Comparison of ENCODE assay signal across 8 mouse cellular contexts in the genomic region with DNA sequence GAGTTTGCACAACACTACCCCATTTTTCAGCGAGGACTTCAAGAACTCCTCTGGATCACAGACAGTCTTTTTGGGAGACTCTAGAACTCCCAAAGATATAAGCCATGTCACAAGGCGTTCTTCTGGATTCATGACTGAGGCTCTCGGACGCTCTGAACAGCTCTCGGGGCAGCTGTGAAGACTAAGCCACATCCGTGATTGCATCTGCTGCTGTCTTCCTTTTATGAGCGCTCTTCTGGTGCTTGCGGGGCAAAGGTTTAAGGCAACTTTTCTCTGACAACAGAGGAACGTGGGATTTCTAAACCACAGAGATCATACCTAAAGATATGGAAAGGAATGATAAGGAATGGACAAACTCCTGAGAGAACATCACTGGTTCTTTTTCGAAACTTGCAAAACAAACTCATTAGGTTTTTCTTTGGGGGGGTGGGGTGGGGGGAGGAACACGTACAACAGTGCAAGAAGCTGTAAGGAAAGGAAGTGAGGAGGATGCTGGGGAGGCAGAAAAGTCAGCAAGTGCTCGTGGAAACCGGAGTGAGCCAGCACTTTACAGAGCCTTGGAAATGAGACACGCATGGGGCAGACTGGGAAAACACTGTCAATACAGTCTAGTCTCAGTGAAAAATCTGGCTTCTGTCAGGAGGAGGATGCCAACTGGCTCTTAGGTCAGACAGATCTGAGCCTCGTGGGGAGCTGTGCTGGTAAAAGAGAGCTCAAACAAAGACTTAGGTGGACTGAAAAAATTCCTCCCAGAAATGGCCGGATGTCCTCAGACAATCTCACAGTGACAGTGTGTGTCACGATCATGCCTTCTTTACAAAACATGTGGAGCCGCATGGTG. TPM values are rescaled to one million over a fixed set of nuclear protein-coding genes. Genes with fewer than 3 reads are reported as not detected.
DNase-seq lines count a peak whose midpoint lies in the region; ATAC-seq and TF ChIP-seq lines count a peak whose summit lies in the region.

A gene (minus strand): TSS at position 359 of the 841 bp plus-strand sequence.

- TF ChIP-seq CTCF in bone marrow macrophage, adult 2 months (IDR thresholded peaks at IDR 0.05; ENCODE audit: low read depth, low read length), result no peak

- peak; percentile 23; the same call in 1 of the 2 replicates for ATAC-seq in frontal cortex, adult (ENCODE audit: low TSS enrichment)
- ATAC-seq in heart, embryonic 12.5 days (ENCODE audit: insufficient number of reproducible peaks, low FRiP score), result no peak
- no peak for ATAC-seq in liver, embryonic 15.5 days (ENCODE audit: insufficient read depth)

- H3K9ac ChIP-seq in heart, embryonic 12.5 days, result no peak within 1 kb of the TSS
- H3K9ac ChIP-seq in liver, embryonic 15.5 days, result no peak within 1 kb of the TSS

- no peak for DNase-seq in frontal cortex, postnatal 10 days (ENCODE audit: low spot score in 2 of 2)
- peak; percentile 75 for DNase-seq in A20 (ENCODE audit: low read depth, low spot score)
- DNase-seq in thymus, postnatal 10 days (ENCODE audit: low spot score in 2 of 2), result peak; percentile 24 to 39
- no peak for DNase-seq in midbrain, embryonic 10.5 days (ENCODE audit: low spot score)

- H3K27me3 ChIP-seq in heart, embryonic 12.5 days (replicated peaks), result no peaks in the 10 kb centered on the region
- H3K27me3 ChIP-seq in liver, embryonic 15.5 days, result no peaks in the 10 kb centered on the region
- H3K27me3 ChIP-seq in midbrain, embryonic 10.5 days (ENCODE audit: low read depth, poor library complexity, severe bottlenecking), result no peaks in the 10 kb centered on the region

- H3K27ac ChIP-seq in bone marrow macrophage, adult 2 months (ENCODE audit: insufficient read depth, low read depth, low read length), result peak within 1 kb of the TSS; percentile 97
- H3K27ac ChIP-seq in heart, embryonic 12.5 days (ENCODE audit: poor library complexity, severe bottlenecking), result no peak within 1 kb of the TSS
- no peak within 1 kb of the TSS for H3K27ac ChIP-seq in liver, embryonic 15.5 days (replicated peaks)
- no peak within 1 kb of the TSS for H3K27ac ChIP-seq in midbrain, embryonic 10.5 days (replicated peaks)

- H3K36me3 ChIP-seq in heart, embryonic 12.5 days, result no peaks in the 10 kb centered on the region
- H3K36me3 ChIP-seq in liver, embryonic 15.5 days (replicated peaks), result no peaks in the 10 kb centered on the region
- H3K36me3 ChIP-seq in midbrain, embryonic 10.5 days, result no peaks in the 10 kb centered on the region

- no peaks in the 10 kb centered on the region for H3K9me3 ChIP-seq in heart, embryonic 12.5 days (replicated peaks)
- no peaks in the 10 kb centered on the region for H3K9me3 ChIP-seq in liver, embryonic 15.5 days (replicated peaks)
- H3K9me3 ChIP-seq in midbrain, embryonic 10.5 days (replicated peaks), result no peaks in the 10 kb centered on the region

- no peak for TF ChIP-seq POLR2A in bone marrow macrophage, adult 2 months (IDR thresholded peaks at IDR 0.05; ENCODE audit: borderline replicate concordance, low read depth, low read length)

- H3K4me2 ChIP-seq in heart, embryonic 12.5 days, result peak within 1 kb of the TSS; percentile 34
- H3K4me2 ChIP-seq in liver, embryonic 15.5 days, result peak within 1 kb of the TSS; percentile 13; the same call in 1 of the 2 replicates

- peak within 1 kb of the TSS; percentile 64 for H3K4me3 ChIP-seq in bone marrow macrophage, adult 2 months (ENCODE audit: insufficient read depth, low read length)
- H3K4me3 ChIP-seq in heart, embryonic 12.5 days, result no peak within 1 kb of the TSS
- H3K4me3 ChIP-seq in liver, embryonic 15.5 days (replicated peaks), result peak within 1 kb of the TSS; percentile 14; the same call in 1 of the 2 replicates
- H3K4me3 ChIP-seq in midbrain, embryonic 10.5 days, result no peak within 1 kb of the TSS

- H3K4me1 ChIP-seq in bone marrow macrophage, adult 2 months (ENCODE audit: control insufficient read depth, insufficient read depth, low read length), result peaks cover 9% of the 10 kb centered on the region
- H3K4me1 ChIP-seq in heart, embryonic 12.5 days (replicated peaks), result no peaks in the 10 kb centered on the region; the same call in 1 of the 2 replicates
- H3K4me1 ChIP-seq in liver, embryonic 15.5 days (replicated peaks), result no peaks in the 10 kb centered on the region
- no peaks in the 10 kb centered on the region for H3K4me1 ChIP-seq in midbrain, embryonic 10.5 days

- 53% methylated on average over 18 of the region's 18 CpGs for WGBS in heart, embryonic 12.5 days
- WGBS in liver, embryonic 15.5 days (ENCODE audit: insufficient replicate concordance), result 27% methylated on average over 18 of the region's 18 CpGs
- WGBS in midbrain, embryonic 10.5 days, result 77% methylated on average over 18 of the region's 18 CpGs

RNA-seq across cellular contexts. Expression of the gene that starts here (rescaled TPM):
- 210 and 233 TPM in 2 replicates for polyA plus RNA-seq in bone marrow macrophage, adult 2 months (2012; ENCODE audit: insufficient read depth, insufficient read length, missing spikeins)
- 33.6 and 36.1 TPM in 2 replicates for polyA plus RNA-seq in heart, embryonic 12.5 days (2016; fragmentation: Nextera tagmentation; extraction: Ambion mirVana)
- 5.5 and 5.7 TPM in 2 replicates for polyA plus RNA-seq in liver, embryonic 15.5 days (2015; fragmentation: Nextera tagmentation; extraction: Ambion mirVana)
- polyA plus RNA-seq in midbrain, embryonic 10.5 days (2016; fragmentation: Nextera tagmentation; extraction: Ambion mirVana), result 3.9 and 7.3 TPM in 2 replicates

Comparison
In these comparisons a context has a peak if more than half of its experiments do, and no peak if none do; other contexts are left out.
1. DNase-seq: peak in A20 (single experiment) and thymus, postnatal 10 days (2 of 2); none in frontal cortex, postnatal 10 days (0 of 2) and midbrain, embryonic 10.5 days (single experiment).
2. H3K4me3 ChIP-seq: peak in bone marrow macrophage, adult 2 months (single experiment) and liver, embryonic 15.5 days (single experiment); none in heart, embryonic 12.5 days (single experiment) and midbrain, embryonic 10.5 days (single experiment).